Mouse (Mus musculus): Measurements from ENCODE around the gene Susd4. TPM values are rescaled to one million over a fixed set of nuclear protein-coding genes. Genes with fewer than 3 reads are reported as not detected.

Susd4 gene
- total RNA-seq, 1 experiment from 2014 or later = not detected

Other genes starting within 250 kb of the Susd4 start
- 25.4 and 40.7 TPM in 2 replicates for gene Capn2, start 246.3 kb upstream of the Susd4 start, total RNA-seq (2017)
- not detected in 2 replicates for gene Capn8, start 198.9 kb upstream of the Susd4 start, total RNA-seq (2017)
- not detected in 2 replicates for gene Ccdc185, start 14.7 kb upstream of the Susd4 start, total RNA-seq (2017)
- gene Tlr5, start 190.9 kb downstream of the Susd4 start, total RNA-seq (2017) = 7.4 and 12.0 TPM in 2 replicates